Mouse (Mus musculus) retina, adult 2 months (tissue): ENCODE data around the gene Slc25a38.
A peak's percentile ranks its signal among the peaks of the same experiment; 100 is the strongest.

Experiments
- DNase-seq: peaks from one replicate; pipeline ENCODE4 v3.0.0-alpha.2; 2012; ENCODE audit warnings: low read depth, low spot score

Gene Slc25a38

DNA sequence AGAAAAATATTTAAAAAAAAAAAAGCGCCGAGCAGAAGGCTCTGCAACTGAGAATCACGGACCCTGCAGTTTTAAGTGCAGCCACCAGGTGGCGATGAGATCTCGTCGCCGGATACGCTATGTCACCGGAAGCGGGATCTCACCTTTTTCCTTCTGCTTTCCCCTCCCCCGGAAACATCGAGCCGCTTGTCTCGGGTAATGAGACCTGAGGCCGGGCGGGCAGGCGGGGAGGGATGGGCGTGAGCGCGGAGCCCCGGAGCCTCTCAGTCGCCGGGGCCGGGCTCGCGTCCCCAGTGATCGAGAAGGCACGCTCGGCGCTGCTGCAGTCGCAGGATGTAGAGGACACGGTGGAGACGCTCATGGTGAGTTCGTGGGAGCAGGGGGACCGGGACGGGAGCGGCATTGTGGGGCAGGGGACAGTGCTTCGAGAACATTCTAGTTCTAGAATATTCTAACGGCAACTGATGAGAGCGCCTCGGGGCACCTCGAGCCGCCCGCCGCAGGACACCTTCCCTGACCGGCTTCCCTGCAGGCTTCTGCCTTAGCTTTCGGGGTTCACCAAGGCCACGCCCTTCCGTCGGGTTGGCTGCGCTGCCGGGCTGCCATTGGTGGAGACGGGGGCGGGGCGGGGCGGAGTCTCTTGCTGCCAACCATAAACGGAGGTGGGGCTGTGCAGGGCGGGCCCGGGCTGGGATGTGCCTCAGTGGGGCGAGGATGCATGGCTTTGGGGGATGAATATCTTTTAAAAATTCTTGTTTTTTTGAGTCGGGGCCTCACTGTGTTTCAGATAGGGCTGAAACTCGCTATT is at the start of gene Slc25a38:
Gene Slc25a38 (plus strand): TSS at position 164 of the 808 bp plus-strand sequence.
- DNase-seq: peak; percentile 79

DNA sequence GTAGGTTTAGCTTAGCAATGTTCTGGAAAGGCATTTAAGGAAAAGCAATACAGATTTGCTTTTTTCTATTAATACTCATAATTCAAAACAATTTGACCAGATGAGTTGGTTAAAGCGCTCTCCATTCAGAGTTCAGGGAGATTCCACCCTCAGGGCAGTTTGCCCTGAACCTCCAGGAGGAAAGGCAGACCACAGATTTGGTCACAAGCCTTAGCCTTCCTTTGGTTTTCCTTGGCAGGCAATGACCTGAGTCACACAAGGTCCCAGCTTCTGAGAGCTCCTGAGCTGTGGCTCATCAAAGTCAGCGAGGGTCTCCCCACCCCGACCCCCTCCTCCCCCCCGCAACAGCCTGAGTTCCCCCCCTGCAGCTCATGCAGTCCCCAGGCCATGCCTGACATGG is 45.9 kb upstream of the Slc25a38 start:
- DNase-seq: no peak

- DNase-seq: no peak
Measured at GRCm38 (mm10) chr9:120067609-120068008, 42.6 kb upstream of the Slc25a38 start.

DNA sequence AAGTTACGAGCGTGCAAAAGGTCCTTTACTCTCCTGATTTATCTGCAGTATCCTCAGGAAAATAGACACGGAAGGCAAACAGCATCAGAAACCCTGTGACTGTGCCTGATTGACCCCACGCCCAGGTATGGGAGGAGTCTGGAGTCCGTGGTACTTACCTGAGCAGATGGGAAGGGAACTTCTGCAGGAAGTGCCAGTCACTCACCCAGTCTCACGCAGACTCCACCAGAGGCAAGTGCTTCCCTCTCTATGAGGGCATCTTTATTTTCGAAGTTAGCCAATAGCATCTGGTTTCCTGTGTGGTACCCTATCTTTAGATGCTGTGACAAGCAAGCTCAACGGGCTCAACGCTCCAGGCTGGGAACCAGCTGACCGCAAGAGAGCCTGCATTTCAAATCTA is 42.1 kb upstream of the Slc25a38 start:
- no peak for DNase-seq

- DNase-seq: no peak
Measured at GRCm38 (mm10) chr9:120069779-120070178, 40.4 kb upstream of the Slc25a38 start, which contains the start of gene Cx3cr1. TSS of gene Cx3cr1 (minus strand) at chr9:120069879.

GRCm38 (mm10) chr9:120071251-120071650 is 38.9 kb upstream of the Slc25a38 start:
- DNase-seq: no peak

GRCm38 (mm10) chr9:120073169-120073568 is 37.0 kb upstream of the Slc25a38 start:
- DNase-seq: peak; percentile 48

DNA sequence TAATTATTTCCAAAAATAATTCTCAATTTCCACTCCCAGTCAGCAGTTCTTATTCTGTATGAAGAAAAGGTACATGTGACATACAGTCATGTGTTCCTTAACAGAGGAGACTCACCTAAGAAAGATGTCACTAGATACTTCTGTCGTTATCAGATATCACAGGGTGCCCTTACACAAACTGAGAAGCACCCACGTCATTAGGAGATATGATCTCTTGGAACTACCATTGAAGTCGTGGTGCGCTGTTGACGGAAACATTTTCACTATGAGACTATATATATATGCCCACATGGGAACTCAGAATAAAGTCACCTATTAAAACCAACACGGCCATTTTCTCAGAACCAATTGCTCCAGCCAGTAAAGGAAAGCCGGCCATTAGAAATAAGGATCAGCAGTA is 35.7 kb upstream of the Slc25a38 start:
- DNase-seq: no peak

DNA sequence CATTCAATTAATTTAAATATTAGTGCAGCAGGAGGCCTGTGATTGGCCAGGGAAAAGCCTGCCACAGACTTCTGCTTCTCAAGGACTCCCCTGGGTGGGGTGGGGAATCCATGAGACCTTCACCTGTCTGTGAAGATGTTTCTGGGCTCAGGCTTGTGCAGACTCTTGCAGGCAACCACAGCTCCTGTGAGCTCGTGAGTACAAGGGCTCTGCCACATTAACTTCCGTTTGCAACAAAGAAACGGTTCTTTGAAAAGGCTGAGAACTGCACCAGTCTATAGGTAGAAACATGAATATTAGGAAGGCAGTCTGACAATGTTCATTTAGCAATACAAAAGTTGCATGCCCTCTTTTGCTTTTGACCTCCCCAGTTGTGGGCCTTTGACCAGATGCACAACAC is 31.9 kb upstream of the Slc25a38 start:
- DNase-seq: no peak

GRCm38 (mm10) chr9:120079901-120080300 is 30.3 kb upstream of the Slc25a38 start:
- no peak for DNase-seq

GRCm38 (mm10) chr9:120080546-120081108 is 29.5 kb upstream of the Slc25a38 start:
- DNase-seq: no peak

DNA sequence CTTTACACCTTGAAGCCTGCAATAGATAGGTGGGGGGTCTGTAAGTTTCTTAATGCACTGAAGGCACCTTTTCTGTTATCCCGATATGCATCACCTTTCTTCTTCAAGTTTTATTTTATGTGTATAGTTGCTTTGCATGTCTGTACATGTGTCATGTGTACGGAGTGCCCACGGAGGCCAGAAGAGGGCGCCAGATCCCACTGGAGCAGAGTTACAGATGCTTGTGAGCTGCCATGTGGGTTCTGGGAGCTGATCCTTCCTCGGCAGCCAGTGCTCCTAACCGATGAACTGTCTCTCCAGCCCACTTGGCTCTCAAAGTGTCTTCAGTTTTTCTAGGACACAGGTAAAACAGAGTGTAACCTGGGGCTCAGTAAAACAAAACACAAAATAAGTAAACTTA is 28.9 kb upstream of the Slc25a38 start:
- DNase-seq: no peak

DNA sequence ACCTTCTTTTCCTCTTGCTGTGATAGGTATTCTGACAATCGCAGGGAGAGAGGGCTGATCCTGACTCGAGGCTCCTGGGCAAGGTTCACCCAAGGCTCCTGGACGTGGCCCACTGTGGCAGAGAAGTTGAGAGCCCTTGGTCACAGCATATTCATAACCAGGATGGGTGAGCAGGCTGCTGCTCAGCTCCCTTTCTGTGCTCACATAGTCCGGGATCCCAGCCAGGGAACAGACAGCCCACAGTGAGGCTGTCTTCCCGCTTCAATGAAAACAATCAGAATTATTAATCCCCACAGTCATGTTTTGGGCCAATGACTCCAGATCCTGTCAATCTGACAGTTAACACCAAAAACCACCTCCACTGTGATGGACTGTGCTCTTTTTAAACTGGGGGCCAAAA is 28.2 kb upstream of the Slc25a38 start:
- DNase-seq: no peak

DNA sequence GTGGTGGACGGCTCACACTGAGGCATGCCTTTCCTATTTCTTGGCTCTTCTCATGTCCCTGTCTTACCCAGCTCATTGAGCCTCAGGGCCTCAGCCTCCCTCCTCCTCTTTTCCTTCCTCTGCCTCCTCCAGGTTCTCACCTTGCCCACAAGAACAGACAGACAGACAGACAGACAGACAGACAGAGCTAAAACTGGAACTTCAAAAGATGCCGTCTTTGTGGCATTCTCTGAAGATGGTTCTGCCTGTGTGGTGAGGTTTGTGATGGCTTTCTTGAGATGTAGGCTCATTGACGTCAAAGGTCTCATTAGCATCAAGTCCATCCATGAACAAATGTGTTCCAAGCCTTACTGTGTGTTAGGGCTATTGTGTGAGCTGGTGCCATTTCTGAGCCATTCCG is 27.5 kb upstream of the Slc25a38 start:
- DNase-seq: no peak

DNA sequence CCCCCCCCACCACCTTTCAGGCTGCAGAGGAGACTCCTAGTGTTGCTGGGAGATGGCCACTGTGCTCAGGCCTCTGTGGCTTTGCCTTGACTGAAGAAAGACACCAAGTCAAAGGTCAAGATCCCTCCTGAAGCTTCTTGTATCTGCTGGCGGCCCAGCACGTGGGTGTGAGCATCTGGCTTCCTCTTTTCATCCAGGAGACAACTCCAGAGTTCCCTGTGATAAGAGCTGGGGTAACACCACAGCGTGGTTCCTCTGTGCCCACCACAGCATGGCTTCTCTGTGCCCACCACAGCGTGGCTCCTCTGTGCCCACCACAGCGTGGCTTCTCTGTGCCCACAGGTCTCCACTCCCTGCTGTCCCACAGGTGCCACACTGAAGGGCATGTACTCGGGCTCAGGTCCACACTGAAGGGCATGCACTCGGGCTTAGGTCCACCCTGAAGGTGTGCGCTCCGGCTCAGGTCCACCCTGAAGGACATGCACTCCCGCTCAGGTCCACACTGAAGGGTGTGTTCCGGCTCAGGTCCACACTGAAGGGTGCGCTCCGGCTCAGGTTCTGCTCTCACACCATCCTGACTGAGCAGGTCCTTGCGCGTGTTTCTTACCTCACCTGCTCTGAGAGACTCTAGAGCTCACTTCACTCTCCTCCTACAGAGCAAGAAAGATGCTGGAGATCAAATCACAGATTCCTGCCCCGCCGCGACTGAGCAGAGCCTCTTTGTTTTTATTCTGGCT is 26.8 kb upstream of the Slc25a38 start:
- no peak for DNase-seq

GRCm38 (mm10) chr9:120084406-120084805 is 25.8 kb upstream of the Slc25a38 start:
- DNase-seq: no peak

DNA sequence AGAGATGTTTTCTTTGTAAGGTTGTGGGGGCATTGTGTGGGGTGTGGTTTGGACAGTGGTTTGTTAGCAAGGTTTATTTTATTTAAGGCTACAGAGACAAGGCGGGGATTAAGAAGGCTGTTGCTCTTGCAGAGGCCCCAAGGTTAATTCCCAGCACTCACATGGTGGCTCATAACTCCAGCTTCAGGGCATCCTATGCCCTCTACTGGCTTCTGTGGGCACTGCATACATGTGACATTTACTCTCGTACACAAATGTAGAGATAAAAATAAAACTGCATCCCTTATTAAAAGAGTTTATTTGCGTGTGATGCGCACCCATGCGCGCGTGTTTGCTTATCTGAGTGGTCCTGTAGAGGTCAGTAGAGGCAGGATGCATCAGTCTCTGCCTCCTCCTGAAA is 21.0 kb upstream of the Slc25a38 start:
- DNase-seq: no peak

GRCm38 (mm10) chr9:120091086-120091485 is 19.1 kb upstream of the Slc25a38 start:
- DNase-seq: no peak

- DNase-seq: no peak
Measured at GRCm38 (mm10) chr9:120091696-120092238, 18.4 kb upstream of the Slc25a38 start, which contains the start of gene Ccr8. TSS of gene Ccr8 (plus strand) at chr9:120092114.

- no peak for DNase-seq
Measured at GRCm38 (mm10) chr9:120093701-120094100, 16.5 kb upstream of the Slc25a38 start.

DNA sequence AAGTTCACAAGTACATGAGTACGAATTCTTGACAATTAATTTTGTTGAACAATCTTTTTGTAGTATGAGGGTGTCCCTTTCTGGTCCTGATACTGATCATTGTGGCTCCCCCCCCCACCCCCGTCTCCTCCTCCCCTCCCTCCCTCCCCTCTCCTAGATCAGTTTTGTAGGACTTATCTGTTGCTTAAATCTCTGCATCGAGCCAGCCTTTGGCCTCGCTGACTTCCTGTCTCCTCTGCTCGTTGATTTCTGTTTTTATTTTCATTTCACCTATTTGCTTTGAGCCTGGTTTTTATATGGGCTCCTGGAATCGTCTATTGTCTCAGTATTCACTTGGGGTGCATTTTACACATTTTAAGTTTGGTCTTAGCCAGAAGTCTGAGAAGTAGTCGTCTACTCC is 14.3 kb upstream of the Slc25a38 start:
- DNase-seq: no peak

- DNase-seq: peak; percentile 40
Measured at GRCm38 (mm10) chr9:120098682-120099081, 11.5 kb upstream of the Slc25a38 start.
